Mouse (Mus musculus): ENCODE measurements around the gene Slc35c1. TPM values are rescaled to one million over a fixed set of nuclear protein-coding genes. Genes with fewer than 3 reads are reported as not detected.

Gene Slc35c1
- 58.6 and 73.0 TPM in 2 replicates for polyA plus RNA-seq (2012; rRNA removed)

GRCm38 (mm10) chr2:92459921-92460707 lies at the start of gene Slc35c1:
Slc35c1 (minus strand) TSS chr2:92460538.

DNA sequence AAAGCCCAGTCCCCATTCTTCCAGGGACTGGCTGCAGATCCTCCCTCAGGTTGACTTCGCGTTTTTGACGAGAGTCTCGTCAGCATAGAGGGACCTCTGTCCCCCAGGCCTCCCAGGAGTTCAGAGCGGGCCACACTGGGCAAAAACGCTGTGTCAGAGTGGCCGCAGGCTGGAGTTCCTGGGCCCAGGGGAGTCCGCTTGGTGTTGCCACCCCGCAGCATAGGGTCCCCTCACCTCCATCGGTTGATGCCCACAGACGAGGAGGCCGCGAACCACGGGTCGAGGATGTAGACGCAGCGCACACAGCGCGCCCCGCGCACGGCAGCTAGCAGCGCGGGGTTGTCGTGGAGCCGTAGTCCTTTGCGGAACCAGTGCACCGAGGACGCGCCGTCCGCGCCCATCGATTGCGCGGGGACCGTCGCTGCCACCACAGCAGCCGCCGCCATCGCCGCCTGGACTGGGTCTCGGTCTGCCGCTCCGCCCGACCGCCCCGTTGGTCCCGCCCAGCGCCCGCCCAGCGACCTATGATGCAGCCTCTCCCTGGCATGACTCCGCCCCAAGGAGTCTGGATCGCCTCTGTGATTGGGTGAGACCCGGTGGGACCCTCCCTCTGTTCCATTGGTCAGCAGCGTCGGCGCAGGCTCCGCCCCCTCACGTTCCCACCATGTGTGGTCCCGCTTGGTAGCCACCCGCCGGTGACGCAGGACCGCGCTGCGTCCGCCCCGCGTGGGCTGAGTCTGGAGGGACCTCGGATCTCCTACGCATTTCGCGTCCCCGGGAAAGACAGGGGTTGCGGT lies 26.6 kb downstream of the Slc35c1 start, which contains the start of gene Cry2:
Gene Cry2, minus strand, starts transcription at position 466 of the 797 bp plus-strand sequence.

Other genes with a start within 250 kb of the Slc35c1 start
- gene Pex16, start 85.9 kb downstream of the Slc35c1 start, polyA plus RNA-seq (2012; rRNA removed), result 86.2 and 90.2 TPM in 2 replicates
- 78.5 and 128 TPM in 2 replicates for gene Large2, start 85.7 kb downstream of the Slc35c1 start, polyA plus RNA-seq (2012; rRNA removed)
- 3.8 and 4.2 TPM in 2 replicates for gene 1700029I15Rik, start 78.0 kb downstream of the Slc35c1 start, polyA plus RNA-seq (2012; rRNA removed)
- gene Mapk8ip1, start 59.3 kb downstream of the Slc35c1 start, polyA plus RNA-seq (2012; rRNA removed), result 52.4 and 56.7 TPM in 2 replicates
- gene Cry2, start 26.5 kb downstream of the Slc35c1 start, polyA plus RNA-seq (2012; rRNA removed), result 41.4 and 56.0 TPM in 2 replicates
- 25.2 and 31.6 TPM in 2 replicates for gene Chst1, start 139.2 kb upstream of the Slc35c1 start, polyA plus RNA-seq (2012; rRNA removed)